Mouse (Mus musculus) MEL (cell line): ENCODE results near the gene Haus5. TPM values are rescaled to one million over a fixed set of nuclear protein-coding genes. Genes with fewer than 3 reads are reported as not detected.

Experiments used
- DNase-seq: peaks from one replicate; pipeline ENCODE4 v3.0.0; 2011; ENCODE audit warnings: low read depth, low spot score
- H3K27ac ChIP-seq: 2 replicates; pipeline ENCODE4 v1.5.1; 2012; ENCODE audit warnings: low read depth, mild to moderate bottlenecking, control low read depth, low read length, moderate library complexity; ENCODE audit not compliant: control insufficient read depth
- H3K27me3 ChIP-seq, 2 experiments: fragments of 150-350 bp in 1 of 2; sonication (generic) in 1 of 2; 2 replicates each; pipeline ENCODE4 v1.6.1; 2012; ENCODE audit warnings: low read length in 2 of 2, mild to moderate bottlenecking in 2 of 2, improper control_type of control experiment in 1 of 2, moderate library complexity in 1 of 2; ENCODE audit not compliant: insufficient read depth in 2 of 2, control insufficient read depth in 1 of 2
- H3K36me3 ChIP-seq, 2 experiments: 2 replicates each; pipeline ENCODE4 v1.6.1; 2012 to 2014; ENCODE audit warnings: low read length in 2 of 2, improper control_type of control experiment in 1 of 2, inconsistent platforms in 1 of 2, mild to moderate bottlenecking in 1 of 2; ENCODE audit not compliant: insufficient read depth in 2 of 2, control insufficient read depth in 1 of 2
- H3K4me1 ChIP-seq, 2 experiments: fragments of 150-350 bp in 1 of 2; sonication (generic) in 1 of 2; 2 replicates each; pipeline ENCODE4 v1.6.1; 2012; ENCODE audit warnings: low read length in 2 of 2, improper control_type of control experiment in 1 of 2, mild to moderate bottlenecking in 1 of 2; ENCODE audit not compliant: insufficient read depth in 2 of 2, control insufficient read depth in 1 of 2
- H3K4me3 ChIP-seq, 2 experiments: fragments of 150-350 bp in 1 of 2; sonication (generic) in 1 of 2; 2 replicates each; pipeline ENCODE4 v1.5.1; 2012; ENCODE audit warnings: low read depth in 2 of 2, low read length in 2 of 2, mild to moderate bottlenecking in 2 of 2, moderate library complexity in 2 of 2, control low read depth in 1 of 2, improper control_type of control experiment in 1 of 2; ENCODE audit not compliant: control insufficient read depth in 1 of 2, insufficient read depth in 1 of 2
- H3K79me2 ChIP-seq: 2 replicates; pipeline ENCODE4 v1.6.1; 2012; ENCODE audit warnings: mild to moderate bottlenecking, low read length, moderate library complexity; ENCODE audit not compliant: control insufficient read depth, poor library complexity, insufficient read depth
- H3K9ac ChIP-seq: 2 replicates; pipeline ENCODE4 v1.6.1; 2012; ENCODE audit warnings: low read depth, mild to moderate bottlenecking, control low read depth, low read length, moderate library complexity; ENCODE audit not compliant: control insufficient read depth, poor library complexity, severe bottlenecking
- H3K9me3 ChIP-seq: fragments of 150-350 bp; sonication (generic); replicated peaks from 2 replicates; pipeline ENCODE4 v1.6.1; 2012; ENCODE audit warnings: mild to moderate bottlenecking, low read length, improper control_type of control experiment, moderate library complexity; ENCODE audit not compliant: insufficient read depth
- BHLHE40 ChIP-seq: IDR thresholded peaks from 2 replicates; pipeline ENCODE4 v1.6.1; 2012; ENCODE audit warnings: low read depth, mild to moderate bottlenecking, inconsistent platforms, low read length, improper control_type of control experiment, borderline replicate concordance
- CHD2 ChIP-seq: IDR thresholded peaks from 2 replicates; pipeline ENCODE4 v1.6.1; 2011; ENCODE audit warnings: low read length, improper control_type of control experiment
- CTCF ChIP-seq, 3 experiments: IDR thresholded peaks in 2 of 3; conservative IDR thresholded peaks in 1 of 3; 2 replicates each; pipeline ENCODE4 v1.5.1; 2011 to 2012; ENCODE audit warnings: low read length in 3 of 3, low read depth in 2 of 3, mild to moderate bottlenecking in 2 of 3, improper control_type of control experiment in 1 of 3, inconsistent platforms in 1 of 3, mixed read lengths in 1 of 3, moderate library complexity in 1 of 3; ENCODE audit not compliant: control insufficient read depth in 1 of 3, insufficient read depth in 1 of 3, poor library complexity in 1 of 3, severe bottlenecking in 1 of 3
- E2F4 ChIP-seq: IDR thresholded peaks from 2 replicates; pipeline ENCODE4 v1.6.1; 2011; ENCODE audit warnings: low read depth, low read length, improper control_type of control experiment, borderline replicate concordance
- ELF1 ChIP-seq: IDR thresholded peaks from 2 replicates; pipeline ENCODE4 v1.6.1; 2014; ENCODE audit warnings: low read depth, mild to moderate bottlenecking, inconsistent platforms, low read length, improper control_type of control experiment, moderate library complexity
- EP300 ChIP-seq, 2 experiments: IDR thresholded peaks; 2 replicates each; pipeline ENCODE4 v1.6.1; 2011; ENCODE audit warnings: improper control_type of control experiment in 2 of 2, low read length in 2 of 2, low read depth in 1 of 2, mild to moderate bottlenecking in 1 of 2
- ETS1 ChIP-seq: IDR thresholded peaks from 2 replicates; pipeline ENCODE4 v1.6.1; 2012; ENCODE audit warnings: low read depth, mild to moderate bottlenecking, inconsistent platforms, low read length, improper control_type of control experiment, moderate library complexity
- GABPA ChIP-seq: IDR thresholded peaks from 2 replicates; pipeline ENCODE4 v1.6.1; 2012; ENCODE audit warnings: low read depth, mild to moderate bottlenecking, inconsistent platforms, low read length, improper control_type of control experiment, moderate library complexity
- GATA1 ChIP-seq: IDR thresholded peaks from 2 replicates; pipeline ENCODE4 v1.6.1; 2011; ENCODE audit warnings: low read depth, low read length, improper control_type of control experiment
- HCFC1 ChIP-seq: IDR thresholded peaks from 2 replicates; pipeline ENCODE4 v1.6.1; 2012; ENCODE audit warnings: low read depth, mild to moderate bottlenecking, inconsistent platforms, low read length, improper control_type of control experiment, moderate library complexity
- JUND ChIP-seq: IDR thresholded peaks from 2 replicates; pipeline ENCODE4 v1.6.1; 2011; ENCODE audit warnings: low read depth, mild to moderate bottlenecking, improper control_type of control experiment, low read length
- KAT2A ChIP-seq: conservative IDR thresholded peaks from 2 replicates; pipeline ENCODE4 v1.6.1; 2012; ENCODE audit warnings: low read depth, low read length, improper control_type of control experiment, inconsistent platforms
- MAX ChIP-seq: IDR thresholded peaks from 2 replicates; pipeline ENCODE4 v1.6.1; 2011; ENCODE audit warnings: low read length, improper control_type of control experiment
- MEF2A ChIP-seq: IDR thresholded peaks from 2 replicates; pipeline ENCODE4 v1.6.1; 2014; ENCODE audit warnings: low read depth, mild to moderate bottlenecking, inconsistent platforms, low read length, improper control_type of control experiment; ENCODE audit not compliant: poor library complexity, insufficient replicate concordance, severe bottlenecking; ENCODE audit errors: extremely low read depth
- MXI1 ChIP-seq: IDR thresholded peaks from 2 replicates; pipeline ENCODE4 v1.6.1; 2011; ENCODE audit warnings: mild to moderate bottlenecking, low read depth, low read length, improper control_type of control experiment
- MYB ChIP-seq: IDR thresholded peaks from 2 replicates; pipeline ENCODE4 v1.6.1; 2011; ENCODE audit warnings: mild to moderate bottlenecking, low read depth, low read length, improper control_type of control experiment
- MYC ChIP-seq: IDR thresholded peaks from 2 replicates; pipeline ENCODE4 v1.6.1; 2011; ENCODE audit warnings: low read depth, mild to moderate bottlenecking, low read length, improper control_type of control experiment, moderate library complexity
- NELFE ChIP-seq: IDR thresholded peaks from 2 replicates; pipeline ENCODE4 v1.6.1; 2011; ENCODE audit warnings: low read depth, low read length, improper control_type of control experiment
- NRF1 ChIP-seq: IDR thresholded peaks from 2 replicates; pipeline ENCODE4 v1.6.1; 2014; ENCODE audit warnings: low read depth, mild to moderate bottlenecking, inconsistent platforms, low read length, improper control_type of control experiment, moderate library complexity; ENCODE audit not compliant: poor library complexity, insufficient read depth, severe bottlenecking
- POLR2A ChIP-seq, 2 experiments: IDR thresholded peaks; 2 replicates each; pipeline ENCODE4 v1.6.1; 2011 to 2012; ENCODE audit warnings: low read length in 2 of 2, mild to moderate bottlenecking in 2 of 2, control low read depth in 1 of 2, improper control_type of control experiment in 1 of 2, low read depth in 1 of 2, moderate library complexity in 1 of 2; ENCODE audit not compliant: control insufficient read depth in 1 of 2, insufficient read depth in 1 of 2, poor library complexity in 1 of 2
- POLR2AphosphoS2 ChIP-seq: IDR thresholded peaks from 2 replicates; pipeline ENCODE4 v1.6.1; 2011; ENCODE audit warnings: low read length, improper control_type of control experiment
- RAD21 ChIP-seq: IDR thresholded peaks from 2 replicates; pipeline ENCODE4 v1.6.1; 2011; ENCODE audit warnings: mild to moderate bottlenecking, low read depth, low read length, improper control_type of control experiment
- SIN3A ChIP-seq: IDR thresholded peaks from 2 replicates; pipeline ENCODE4 v1.6.1; 2012; ENCODE audit warnings: low read length, improper control_type of control experiment, inconsistent platforms
- TAL1 ChIP-seq: IDR thresholded peaks from 2 replicates; pipeline ENCODE4 v1.6.1; 2012; ENCODE audit warnings: mild to moderate bottlenecking, inconsistent platforms, low read length, moderate library complexity, mixed read lengths
- TBP ChIP-seq: IDR thresholded peaks from 2 replicates; pipeline ENCODE4 v1.8.0; 2011; ENCODE audit warnings: low read depth, low read length, improper control_type of control experiment
- UBTF ChIP-seq: IDR thresholded peaks from 2 replicates; pipeline ENCODE4 v1.6.1; 2012; ENCODE audit warnings: low read depth, mild to moderate bottlenecking, inconsistent platforms, low read length, improper control_type of control experiment, moderate library complexity, borderline replicate concordance; ENCODE audit not compliant: insufficient read depth
- USF2 ChIP-seq, 2 experiments: IDR thresholded peaks; 2 replicates each; pipeline ENCODE4 v1.6.1; 2011 to 2012; ENCODE audit warnings: improper control_type of control experiment in 2 of 2, low read length in 2 of 2, borderline replicate concordance in 1 of 2, inconsistent platforms in 1 of 2, low read depth in 1 of 2, mild to moderate bottlenecking in 1 of 2; ENCODE audit not compliant: insufficient read depth in 1 of 2
- ZC3H11A ChIP-seq: IDR thresholded peaks from 2 replicates; pipeline ENCODE4 v1.6.1; 2012; ENCODE audit warnings: low read depth, mild to moderate bottlenecking, inconsistent platforms, low read length, improper control_type of control experiment
- ZKSCAN1 ChIP-seq: IDR thresholded peaks from 2 replicates; pipeline ENCODE4 v1.6.1; 2012; ENCODE audit warnings: low read depth, mild to moderate bottlenecking, inconsistent platforms, low read length, improper control_type of control experiment, moderate library complexity
- ZMIZ1 ChIP-seq: IDR thresholded peaks from 2 replicates; pipeline ENCODE4 v1.6.1; 2012; ENCODE audit warnings: low read depth, mild to moderate bottlenecking, inconsistent platforms, low read length, improper control_type of control experiment, moderate library complexity
- ZNF384 ChIP-seq: IDR thresholded peaks from 2 replicates; pipeline ENCODE4 v1.6.1; 2012; ENCODE audit warnings: low read depth, mild to moderate bottlenecking, inconsistent platforms, low read length, improper control_type of control experiment
- polyA plus RNA-seq, 2 experiments: library from polyadenylated mRNA; stranded (reverse) in 1 of 2; unstranded in 1 of 2; fragments of >175 nt in 1 of 2; fragments of >200 nt in 1 of 2; gene quantifications; 2 replicates each; pipeline versions ENCODE4 v1.2.1 to v1.2.4; 2012; ENCODE audit warnings: low replicate concordance in 2 of 2, low read depth in 1 of 2; ENCODE audit not compliant: insufficient read length in 2 of 2, insufficient read depth in 1 of 2, missing spikeins in 1 of 2
- total RNA-seq: library from RNA; depleted of rRNA; stranded (reverse); fragments of 300-350 nt; gene quantifications from 2 replicates; pipeline ENCODE4 v1.2.3, GENCODE M21; 2012

The Haus5 gene
- total and polyA plus RNA-seq, 3 experiments, result 35.0 to 55.9 TPM; not detected in 1

DNA sequence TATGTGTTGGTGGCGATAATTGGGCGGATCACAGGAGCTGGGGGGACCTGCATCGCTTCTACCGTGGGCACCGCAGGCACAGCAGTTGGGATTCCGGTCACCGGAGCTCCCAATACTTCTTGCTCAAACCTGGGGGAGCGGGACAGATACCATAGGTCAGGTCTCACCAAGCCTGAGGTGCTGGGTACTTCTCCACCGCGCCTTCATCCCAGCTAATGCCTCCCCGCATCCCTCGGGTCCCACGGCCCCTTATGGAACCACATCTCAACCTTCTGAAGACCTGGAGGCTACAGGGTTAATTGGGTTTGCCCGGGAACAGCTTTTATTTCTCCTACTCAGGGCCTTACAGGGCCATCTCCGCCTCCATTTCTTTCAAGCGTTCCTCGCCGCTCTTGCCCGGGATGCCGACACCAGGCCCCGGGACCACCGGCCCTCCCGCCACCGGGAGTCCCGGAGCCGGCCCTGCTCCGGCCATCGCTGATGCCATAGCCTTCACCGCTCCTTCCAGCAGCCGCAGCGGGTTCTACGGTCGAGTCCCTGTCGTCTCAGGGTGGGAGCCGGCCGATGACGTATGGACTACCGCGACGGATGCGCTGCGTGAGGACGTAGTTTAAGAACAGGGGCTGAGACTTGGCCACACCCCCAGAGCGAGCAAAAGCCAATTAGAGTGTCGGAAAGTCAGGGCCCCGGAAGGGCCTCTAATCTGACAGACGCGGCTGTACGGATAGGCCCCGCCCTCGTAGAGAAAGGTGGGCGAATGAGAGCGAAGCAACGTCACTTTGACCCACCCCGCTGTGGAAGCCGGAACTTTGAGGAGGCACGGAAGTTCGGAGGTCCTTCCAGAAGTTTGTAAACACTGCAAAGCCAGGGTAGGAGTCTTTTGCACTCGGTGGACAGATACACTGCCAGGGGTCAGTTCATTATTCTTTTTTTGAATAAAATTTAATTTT, 14.9 kb downstream of the Haus5 start, which contains the start of gene Rbm42:
Rbm42 (minus strand) TSS at position 727 of the 950 bp plus-strand sequence.
- H3K27ac ChIP-seq, result no peak within 1 kb of the TSS
- peak within 1 kb of the TSS; percentile 85 for H3K9ac ChIP-seq
- no peaks in the 10 kb centered on the region for H3K9me3 ChIP-seq
- no peaks in the 10 kb centered on the region for H3K27me3 ChIP-seq
- peaks cover 7% of the 10 kb centered on the region for H3K79me2 ChIP-seq
- TF ChIP-seq POLR2AphosphoS2 (peak; percentile 86), HCFC1 (peak; percentile 94), MXI1 (peak; percentile 74), MYB (no peak), SIN3A (peak; percentile 98), TBP (peak; percentile 48; the same call in 1 of the 2 replicates), ZNF384 (no peak), BHLHE40 (no peak), GABPA (no peak), MAX (no peak), UBTF (no peak), NRF1 (peak; percentile 55; the same call in 1 of the 2 replicates), EP300 (IDR thresholded peaks at IDR 0.05; ENCODE audit: low read depth in 1 of 2, low read length in 2 of 2) (no peak), CHD2 (peak; percentile 36; the same call in 1 of the 2 replicates), GATA1 (0 out of 2 replicates have a peak, but pooled peaks have one; percentile 21), ZMIZ1 (peak; percentile 85), NELFE (peak; percentile 86), JUND (no peak), ZC3H11A (no peak), ETS1 (no peak), MEF2A (no peak), POLR2A (IDR thresholded peaks at IDR 0.05; ENCODE audit: control insufficient read depth in 1 of 2, insufficient read depth in 1 of 2, low read depth in 1 of 2, low read length in 2 of 2, poor library complexity in 1 of 2) (peak; percentile 59 to 78), ZKSCAN1 (no peak), CTCF (IDR thresholded peaks at IDR 0.05 in 2 of 3, conservative IDR thresholded peaks at IDR 0.05 in 1 of 3; ENCODE audit: control insufficient read depth in 1 of 3, insufficient read depth in 1 of 3, low read depth in 2 of 3, low read length in 3 of 3, poor library complexity in 1 of 3, severe bottlenecking in 1 of 3) (no peak), RAD21 (no peak), MYC (no peak), ELF1 (peak; percentile 99), TAL1 (no peak), E2F4 (no peak), USF2 (IDR thresholded peaks at IDR 0.05; ENCODE audit: borderline replicate concordance in 1 of 2, insufficient read depth in 1 of 2, low read depth in 1 of 2, low read length in 2 of 2) (no peak), KAT2A (peak; percentile 67; the same call in 1 of the 2 replicates)
- peak within 1 kb of the TSS; percentile 91 for H3K4me3 ChIP-seq
- peaks cover 0 to 2% of the 10 kb centered on the region in 2 experiments; a peak in 1 of 4 replicates for H3K36me3 ChIP-seq
- H3K4me1 ChIP-seq, result peaks cover 0 to 3% of the 10 kb centered on the region in 2 experiments; a peak in 1 of 4 replicates
- peak; percentile 99 for DNase-seq
